Mouse (Mus musculus) left cerebral cortex, postnatal 25 days (tissue): Measurements from ENCODE around the gene Grip1. TPM values are rescaled to one million over a fixed set of nuclear protein-coding genes. Genes with fewer than 3 reads are reported as not detected.
A peak's percentile ranks its signal among the peaks of the same experiment; 100 is the strongest.
"Not testable (repeated sequence)": the region's sequence is repeated elsewhere in the genome, so short reads cannot be mapped to it uniquely, and the experiment has no call there.

Source experiments
- DNase-seq, 2 experiments: peaks; one replicate each; pipeline ENCODE4 v3.0.0; 2022; ENCODE audit warnings: low spot score in 2 of 2, mixed read lengths in 1 of 2
- intact Hi-C: fragments of 180-260 bp; cut with DNase I; formaldehyde crosslinking; loops from one replicate; pipeline ENCODE4 v1.15.1; 2025
- total RNA-seq, 2 experiments: library from RNA; stranded (reverse); gene quantifications; 2 replicates each; pipeline ENCODE4 v1.2.3; 2021

Grip1 gene
- total RNA-seq, 2 experiments from 2014 or later = 19.6 to 20.5 TPM

DNA sequence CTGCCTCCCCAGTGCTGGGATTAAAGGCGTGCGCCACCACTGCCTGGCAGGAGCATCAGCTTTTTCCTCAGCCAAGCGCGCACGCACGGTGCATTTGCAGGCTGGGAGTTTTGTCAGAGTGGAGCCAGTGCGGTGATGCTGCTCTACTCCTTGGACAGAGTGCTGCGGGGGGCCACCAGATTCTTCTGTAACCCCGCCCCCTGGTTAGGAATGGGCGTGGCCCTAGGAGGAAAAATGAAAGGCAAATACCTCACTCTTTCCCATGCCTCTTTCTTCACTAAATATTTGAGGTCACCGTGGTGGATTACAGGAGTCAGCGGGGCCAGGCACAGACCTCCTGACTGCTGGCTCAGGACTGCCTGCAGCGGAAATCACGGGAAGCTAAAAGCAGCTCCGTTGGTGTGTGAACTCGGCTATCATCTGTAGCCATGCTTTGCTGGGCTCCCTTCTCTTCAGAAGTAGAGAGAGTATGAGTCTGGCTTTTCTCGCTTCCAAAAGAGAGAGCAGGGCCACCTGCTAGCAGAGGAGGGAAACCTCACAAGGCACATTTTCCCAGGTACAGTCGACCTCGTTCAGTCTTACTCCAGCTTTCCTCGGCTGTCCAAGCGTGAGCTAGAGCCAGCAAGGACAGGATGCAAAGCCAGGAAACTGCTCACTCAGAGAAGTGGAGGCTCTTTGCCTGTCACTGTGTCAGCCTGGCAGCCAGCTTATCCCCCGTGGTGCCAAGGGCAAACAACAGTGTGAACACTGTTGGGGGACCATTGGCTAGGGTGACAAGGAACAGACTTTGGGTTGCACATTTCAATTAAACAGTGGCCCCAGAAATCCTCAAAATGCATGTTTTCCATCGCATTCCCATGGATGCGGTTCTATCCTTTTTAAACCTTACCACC, 607.9 kb downstream of the Grip1 start:
- intact Hi-C loops = loop anchor here (5.0 kb wide), 1 partner anchor 174 kb away; no protein-coding TSS in a partner anchor
- no peak for DNase-seq

DNA sequence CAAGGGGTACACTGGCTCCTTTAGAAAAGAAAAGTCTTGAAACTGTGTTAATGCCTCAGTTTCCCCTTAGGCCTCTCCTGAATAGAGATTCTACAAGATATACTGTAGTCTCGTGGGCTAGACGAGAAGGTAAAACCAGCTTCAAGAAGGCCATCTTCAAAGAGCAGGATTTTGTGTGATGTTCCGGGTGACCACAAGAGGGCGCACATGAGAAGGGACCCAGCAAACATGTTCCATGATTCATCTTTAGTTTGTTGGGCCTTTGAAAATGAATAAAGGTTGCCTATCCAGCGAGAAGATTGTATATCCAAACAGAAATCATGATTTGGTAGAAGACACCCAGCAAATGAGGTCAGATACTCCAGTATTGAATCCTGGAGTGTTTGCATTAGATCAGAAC, 610.8 kb downstream of the Grip1 start:
- DNase-seq = peak; percentile 35 to 56
- intact Hi-C loops = loop anchor here (5.0 kb wide), 1 partner anchor 177 kb away; no protein-coding TSS in a partner anchor

DNA sequence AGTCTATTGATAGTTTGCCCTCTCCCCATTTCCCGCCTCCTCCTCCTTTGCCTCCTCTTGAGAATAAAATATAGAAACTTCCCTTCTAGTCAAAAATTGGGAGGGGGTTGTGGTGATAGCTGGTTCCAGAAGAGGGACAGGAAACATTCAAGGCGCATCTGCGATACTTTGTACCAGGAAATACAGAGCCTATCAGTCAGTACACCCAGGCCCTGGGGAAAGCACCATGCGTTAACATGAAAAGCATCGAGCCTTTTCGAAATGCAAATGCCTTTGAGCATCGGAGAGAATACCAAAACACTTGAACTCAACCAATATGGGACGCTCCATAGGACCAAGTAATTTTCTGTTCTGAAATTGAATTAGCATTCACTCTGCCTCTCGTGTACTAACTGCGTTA, 612.7 kb downstream of the Grip1 start:
- no peak for DNase-seq
- intact Hi-C loops = no loop called here

DNA sequence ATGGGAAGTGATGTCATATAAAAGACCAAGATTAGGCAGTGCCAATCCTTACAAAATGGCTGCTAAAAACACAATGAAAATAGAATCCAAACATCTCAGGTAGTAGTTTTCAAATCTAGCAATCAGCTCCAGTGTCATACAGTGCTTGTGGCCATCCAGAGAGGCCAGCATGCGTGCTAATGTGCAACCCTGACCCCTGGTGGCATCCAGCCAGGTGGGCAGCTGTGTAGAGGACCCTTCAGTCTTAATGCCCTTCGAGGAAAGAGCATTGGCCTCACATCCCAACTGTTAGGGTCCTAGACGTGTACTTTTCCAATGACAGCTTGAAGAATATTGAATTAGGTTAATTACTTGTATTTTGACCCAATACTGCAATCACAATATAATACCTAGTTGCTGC, 624.2 kb downstream of the Grip1 start:
- DNase-seq = no peak
- intact Hi-C loops = no loop called here

DNA sequence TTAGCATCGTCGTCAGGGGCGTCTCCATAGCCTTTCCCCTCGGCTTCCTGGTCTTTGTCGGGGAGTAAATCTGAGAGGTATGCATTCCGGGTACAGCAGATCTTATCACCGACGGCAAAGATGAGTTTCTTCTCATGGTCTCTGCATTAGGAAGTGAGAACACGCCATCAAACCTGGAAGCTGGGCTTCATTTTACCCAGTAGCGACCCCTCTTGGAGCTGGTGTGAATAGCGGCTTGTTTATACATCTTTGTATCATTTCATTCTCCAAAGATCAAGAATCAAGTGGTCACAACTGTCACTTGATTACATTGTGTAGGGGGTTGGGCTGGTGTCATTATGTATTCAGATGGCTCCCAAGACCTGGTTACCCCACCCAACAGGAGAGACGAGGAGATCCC, 638.9 kb downstream of the Grip1 start:
- intact Hi-C loops = no loop called here

DNA sequence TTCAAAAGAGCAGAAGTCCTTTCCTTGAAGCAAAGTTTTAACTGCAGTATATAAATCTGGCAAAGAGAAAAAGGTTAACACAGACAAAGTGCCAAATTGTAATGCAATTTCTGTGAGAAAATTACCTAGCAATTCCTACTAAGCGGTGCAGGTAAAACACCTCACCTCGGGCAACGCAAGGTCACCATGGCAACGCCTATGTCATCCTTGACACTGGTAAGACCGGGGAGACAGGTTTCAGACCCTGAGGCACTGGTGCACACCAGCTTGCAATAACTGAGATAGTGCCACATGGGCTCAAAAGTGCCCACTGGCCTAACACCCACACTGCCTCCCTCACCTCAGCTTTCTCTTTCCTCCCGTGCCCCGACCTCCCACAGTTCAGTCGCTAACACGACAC, 641.5 kb downstream of the Grip1 start:
- intact Hi-C loops = no loop called here
- DNase-seq = no peak

More for the DNA sequence above, 638.9 kb downstream of the Grip1 start:
- no peak for DNase-seq

DNA sequence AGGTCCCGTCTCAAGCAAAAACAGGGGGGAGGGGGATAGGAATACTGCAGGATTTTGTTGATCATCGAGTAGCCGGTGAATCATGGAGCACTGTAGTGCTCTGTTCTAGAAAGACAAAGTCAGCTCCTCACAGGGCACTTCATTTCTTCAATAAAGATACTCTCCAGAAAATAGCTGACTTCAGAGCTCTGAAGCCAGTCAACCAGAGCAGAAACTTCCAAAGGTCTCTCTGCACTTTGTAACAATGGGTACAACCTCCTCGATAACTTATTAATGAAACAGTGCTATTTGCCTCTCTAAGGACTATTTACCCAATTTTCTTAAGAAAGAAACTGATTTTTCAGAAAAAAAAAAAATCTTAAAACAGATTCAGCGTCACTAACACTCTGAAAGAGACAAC, 642.1 kb downstream of the Grip1 start:
- intact Hi-C loops = no loop called here
- no peak for DNase-seq

DNA sequence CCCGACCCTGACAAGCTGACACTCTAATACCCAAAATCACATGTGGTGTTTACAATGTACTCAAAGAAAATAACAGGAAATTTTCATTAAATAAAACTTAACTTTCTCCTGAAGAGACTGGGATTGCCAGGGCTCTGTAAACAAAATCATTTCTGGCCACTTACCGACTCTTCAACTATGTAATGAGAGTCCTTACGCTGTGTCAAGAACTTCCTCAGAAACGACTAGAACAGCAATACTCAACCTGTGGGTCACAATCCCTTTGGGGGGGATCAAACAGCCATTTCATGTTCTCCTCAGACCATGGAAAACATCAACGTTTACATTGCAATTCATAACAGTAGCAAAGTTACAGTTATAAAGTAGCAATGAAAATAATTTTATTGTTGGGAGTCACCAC, 643.9 kb downstream of the Grip1 start:
- intact Hi-C loops = no loop called here
- DNase-seq = no peak

DNA sequence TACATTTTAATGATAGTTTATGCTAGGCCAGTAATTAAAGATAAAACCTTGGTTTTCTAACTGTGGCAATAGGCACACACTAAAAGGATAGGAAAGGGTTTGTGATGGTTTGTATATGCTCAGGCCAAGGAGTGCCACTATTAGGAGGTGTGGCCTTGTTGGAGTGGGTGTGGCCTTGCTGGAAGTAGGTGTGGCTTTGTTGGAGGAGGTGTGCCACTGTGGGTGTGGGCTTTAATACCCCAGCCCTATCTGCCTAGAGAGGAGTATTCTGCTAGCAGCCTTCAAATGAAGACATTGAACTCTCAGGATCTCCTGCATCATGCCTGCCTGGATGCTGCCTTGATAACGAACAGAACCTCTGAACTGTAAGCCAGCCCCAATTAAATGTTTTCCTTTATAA, 647.2 kb downstream of the Grip1 start:
- DNase-seq = no peak
- intact Hi-C loops = no loop called here

DNA sequence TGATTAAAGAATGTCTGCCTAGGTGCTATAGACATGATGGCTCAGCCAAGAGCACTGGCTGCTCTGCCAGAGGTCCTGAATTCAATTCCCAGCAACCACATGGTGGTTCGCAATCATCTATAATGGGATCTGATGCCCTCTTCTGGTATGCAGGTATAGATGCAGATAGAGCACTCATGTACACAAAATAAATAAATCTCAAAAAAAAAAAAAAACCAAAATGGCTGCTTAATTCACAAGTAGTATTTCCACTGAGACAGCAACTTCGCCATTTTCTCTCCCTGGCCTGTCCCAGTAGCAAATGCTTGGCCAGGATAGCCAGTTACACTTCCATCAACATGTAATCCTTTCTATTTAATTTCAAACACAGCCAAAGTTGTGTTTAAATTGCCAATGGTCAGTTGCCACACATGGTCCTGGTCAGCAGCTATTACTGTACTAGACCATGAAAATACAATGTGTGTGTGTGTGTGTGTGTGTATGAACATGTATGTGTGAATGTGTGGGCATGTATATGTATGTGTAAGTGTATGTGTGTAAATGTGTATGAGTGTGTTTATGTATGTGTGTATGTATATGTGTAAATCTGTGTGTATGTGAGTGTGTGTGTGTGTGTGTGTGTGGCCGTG, 658.2 kb downstream of the Grip1 start:
- no peak for DNase-seq
- intact Hi-C loops = no loop called here

DNA sequence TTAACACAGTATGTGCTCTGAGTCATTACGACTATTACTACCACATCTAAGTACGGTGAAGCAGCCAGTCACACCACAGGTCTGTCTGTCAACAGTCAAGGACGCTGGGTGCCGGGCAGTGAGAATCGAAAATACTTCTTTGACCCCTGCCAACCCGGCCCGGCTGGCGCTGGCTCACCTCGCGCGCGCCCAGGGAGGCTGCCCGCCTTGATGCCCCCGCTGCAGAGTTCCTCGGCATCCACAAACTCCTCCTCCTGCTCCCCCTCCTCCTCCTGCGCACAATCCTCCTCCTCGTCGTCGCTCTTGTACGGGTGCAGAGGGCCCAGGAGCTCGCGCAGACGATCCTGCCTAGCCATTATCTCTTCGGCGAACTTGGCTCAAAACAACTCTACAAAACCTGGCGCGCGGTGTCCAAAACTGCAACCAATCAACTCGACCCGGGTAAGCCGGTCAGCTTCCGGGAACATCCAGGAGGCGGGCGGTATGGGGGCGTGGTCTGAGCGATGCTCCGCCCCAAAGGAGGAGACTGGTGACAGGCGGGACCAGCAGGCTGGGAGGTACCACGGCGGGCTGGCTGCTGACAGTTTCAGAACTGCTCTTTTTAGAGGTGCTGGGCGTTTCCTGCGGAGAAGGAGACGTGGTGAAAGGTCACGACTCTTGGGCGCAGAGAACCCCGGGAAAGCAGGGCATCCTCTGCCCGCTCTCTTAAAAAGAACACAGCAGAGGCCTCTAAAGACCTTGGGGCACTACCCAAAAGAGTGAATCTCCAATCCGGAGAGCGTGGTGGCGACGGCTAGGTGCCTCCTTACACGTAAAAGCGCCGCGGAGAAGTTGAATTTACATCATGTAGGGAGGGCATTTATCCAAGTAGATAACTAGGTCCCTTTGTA, 659.1 kb downstream of the Grip1 start, which contains the start of gene Helb:
Helb (minus strand) TSS at position 481 of the 890 bp plus-strand sequence.
- peak; percentile 92 to 96 for DNase-seq
- intact Hi-C loops = no loop called here

DNA sequence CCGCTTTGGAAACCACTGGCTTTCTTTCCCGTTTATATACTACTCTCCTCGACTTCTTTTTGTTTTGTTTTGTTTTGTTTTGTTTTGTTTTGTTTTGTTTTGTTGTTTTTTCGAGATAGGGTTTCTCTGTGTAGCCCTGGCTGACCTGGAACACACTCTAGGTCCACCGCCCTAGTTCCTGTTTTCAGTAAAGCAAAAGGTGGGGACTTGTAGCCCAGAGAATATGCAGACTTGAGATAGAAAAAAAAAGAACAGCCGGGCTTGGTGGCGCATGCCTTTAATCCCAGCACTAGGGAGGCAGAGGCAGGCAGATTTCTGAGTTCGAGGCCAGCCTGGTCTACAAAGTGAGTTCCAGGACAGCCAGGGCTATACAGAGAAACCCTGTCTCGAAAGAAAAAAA, 659.9 kb downstream of the Grip1 start:
- intact Hi-C loops, DNase-seq: not testable (repeated sequence)

DNA sequence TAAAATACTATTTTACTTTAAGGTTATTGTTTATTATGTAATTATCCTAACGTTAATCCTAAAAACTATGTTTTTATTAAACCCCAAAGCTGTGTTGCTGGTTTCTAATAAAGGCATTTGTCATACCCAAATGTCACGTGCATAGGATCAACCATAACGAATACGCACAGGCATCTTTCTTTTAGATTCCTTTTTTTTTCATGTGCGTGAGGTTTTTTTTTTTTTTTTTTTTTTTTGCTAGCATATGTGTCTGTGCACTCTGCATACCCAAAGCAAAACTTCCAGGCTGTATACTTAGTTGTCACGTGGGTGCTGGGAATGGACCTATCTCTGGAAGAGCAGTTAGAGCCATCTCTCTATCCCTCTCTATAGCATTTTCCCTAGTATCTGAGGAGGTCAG, 660.4 kb downstream of the Grip1 start:
- intact Hi-C loops = no loop called here
- no peak for DNase-seq

DNA sequence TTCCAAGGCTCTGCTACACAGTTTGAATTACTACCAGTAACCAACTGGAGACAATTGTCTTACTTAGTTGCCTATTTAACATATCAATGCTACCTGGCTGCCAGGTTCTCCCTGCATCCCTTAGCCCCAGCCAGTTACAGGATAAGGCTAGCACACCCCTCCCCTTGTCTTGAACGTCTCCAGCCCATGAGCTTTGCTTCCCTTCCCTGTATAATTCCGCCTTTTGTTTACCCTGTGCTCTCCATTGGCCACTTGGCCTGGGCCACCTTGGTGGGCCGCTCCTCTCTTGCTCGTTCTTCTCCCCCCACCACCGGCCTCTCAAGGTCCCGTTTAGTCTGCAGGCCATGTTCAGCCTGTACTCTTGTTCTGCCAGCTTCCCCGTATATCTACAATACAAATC, 660.9 kb downstream of the Grip1 start:
- DNase-seq = no peak
- intact Hi-C loops = no loop called here

DNA sequence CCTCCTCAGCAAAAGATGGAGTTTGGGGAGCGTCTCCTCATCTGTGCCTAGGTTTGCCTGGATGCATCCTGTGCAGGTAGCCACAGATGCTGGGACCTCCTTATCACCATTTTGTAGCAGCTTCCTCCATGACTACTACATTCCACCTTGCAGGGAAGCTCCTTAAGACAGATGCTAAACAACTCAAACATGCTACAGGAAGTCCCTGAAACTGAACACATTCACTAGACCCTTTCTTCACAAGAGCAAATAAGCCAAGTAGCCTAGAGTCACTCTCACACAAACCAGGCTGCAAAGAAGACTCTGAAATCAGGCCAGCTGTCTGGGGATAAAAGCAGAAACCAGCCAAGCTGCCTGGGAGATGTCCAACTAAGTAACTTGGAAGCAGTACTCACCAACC, 661.6 kb downstream of the Grip1 start:
- DNase-seq = no peak
- intact Hi-C loops = no loop called here

DNA sequence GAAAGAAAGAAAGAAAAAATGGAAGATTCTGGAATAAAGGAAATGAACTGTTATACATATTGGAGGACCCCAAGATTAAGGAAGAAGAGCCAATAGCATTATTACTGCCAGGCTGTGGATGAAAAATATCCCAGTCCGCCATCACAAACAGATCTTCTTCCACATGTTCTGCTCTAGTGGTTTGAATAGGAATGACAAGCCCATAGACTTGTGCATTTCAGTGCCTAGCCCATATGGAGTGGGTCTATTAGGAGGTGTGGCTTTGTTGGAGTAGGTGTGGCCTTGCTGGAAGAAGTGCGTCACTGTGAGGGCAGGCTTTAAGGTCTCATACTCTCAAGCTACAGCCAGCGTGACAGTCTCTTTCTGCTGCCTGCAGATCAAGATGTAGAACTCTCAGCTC, 670.1 kb downstream of the Grip1 start:
- no peak for DNase-seq
- intact Hi-C loops = loop anchor here (2.0 kb wide), 1 partner anchor 321 kb away; no protein-coding TSS in a partner anchor

DNA sequence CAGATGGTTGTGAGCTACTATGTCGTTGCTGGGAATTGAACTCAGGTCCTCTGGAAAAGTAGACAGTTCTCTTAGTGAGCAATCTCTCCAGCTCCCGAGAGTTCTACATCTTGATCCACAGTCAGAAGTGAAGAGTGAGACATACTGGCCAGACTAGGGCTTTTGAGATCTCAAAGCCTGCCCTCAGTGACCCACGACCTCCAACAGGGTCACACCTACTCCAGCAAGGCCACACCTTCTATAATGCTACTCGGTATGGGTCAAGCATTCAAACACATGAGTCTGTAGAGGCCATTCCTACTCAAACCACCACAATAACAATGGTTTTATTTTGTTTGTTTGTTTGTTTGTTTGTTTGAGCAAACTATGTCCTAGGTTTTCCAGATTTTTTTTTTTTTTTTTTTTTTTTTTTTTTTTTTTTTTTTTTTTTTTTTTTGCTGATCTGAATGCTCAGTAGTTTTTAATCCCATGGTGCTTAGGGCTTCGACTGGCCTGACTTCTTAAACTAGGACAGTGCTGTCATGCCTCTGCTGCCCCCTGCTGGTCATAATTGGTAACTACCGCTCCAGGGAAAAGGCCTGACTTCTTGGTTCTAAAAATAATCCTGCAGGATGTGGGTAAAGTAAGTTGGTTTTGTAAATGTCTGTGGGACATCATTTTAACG, 671.3 kb downstream of the Grip1 start:
- peak; percentile 80 to 91 for DNase-seq
- intact Hi-C loops = loop anchor here (1.0 to 5.0 kb wide), 3 partner anchors 238 to 479 kb away; no protein-coding TSS in a partner anchor

DNA sequence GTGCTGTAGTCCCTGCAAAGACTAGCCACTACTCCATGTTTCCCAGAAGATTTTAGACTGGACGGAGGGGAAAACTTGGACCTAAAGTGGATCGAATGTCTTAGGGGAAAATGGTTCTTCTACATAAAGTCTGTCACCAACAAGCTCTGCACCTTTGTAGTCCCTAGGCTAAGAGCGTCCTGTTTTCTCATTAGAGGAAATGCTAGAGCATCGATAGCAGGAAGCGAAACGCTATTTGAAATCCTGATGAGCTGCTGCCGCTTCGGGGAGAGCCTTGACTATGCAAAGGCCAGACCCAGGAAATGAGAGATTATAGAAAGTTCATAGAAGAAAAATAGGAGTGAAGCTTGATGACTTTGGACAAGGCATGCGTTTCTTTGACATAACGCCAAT, 671.8 kb downstream of the Grip1 start:
- DNase-seq = no peak
- intact Hi-C loops = loop anchor here (1.0 to 5.0 kb wide), 3 partner anchors 238 to 479 kb away; no protein-coding TSS in a partner anchor

DNA sequence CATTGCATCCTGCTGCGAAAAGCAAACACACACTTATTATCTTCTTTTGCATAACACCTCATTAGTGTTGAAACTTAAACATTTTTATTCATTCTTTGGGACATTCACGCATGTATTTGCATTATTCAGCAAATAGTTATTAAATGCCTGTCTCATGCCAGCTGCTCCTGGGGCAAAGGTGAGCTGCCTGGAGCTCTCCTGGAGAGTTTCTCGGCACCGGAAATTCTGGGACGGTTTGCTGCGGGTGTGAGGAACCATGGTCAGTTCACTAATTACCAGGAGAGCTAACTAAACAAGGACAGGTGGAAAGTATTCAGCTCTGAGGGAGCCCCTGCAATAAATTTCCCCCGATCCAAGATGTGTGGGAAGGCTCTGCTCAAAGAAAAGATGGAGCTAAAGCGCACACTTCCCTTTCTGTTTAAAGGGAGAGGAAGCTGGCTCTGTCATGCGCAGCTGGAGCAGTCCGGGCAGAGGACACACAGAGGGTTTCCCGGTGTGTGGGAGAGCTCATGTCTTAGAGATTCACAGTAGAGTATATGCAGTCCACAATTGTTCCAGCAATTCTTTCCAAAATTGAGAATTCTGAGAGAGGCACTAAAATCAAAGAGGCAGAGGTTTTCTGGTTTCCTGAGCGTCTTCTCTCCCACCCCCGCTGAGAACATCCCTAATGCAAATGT, 675.1 kb downstream of the Grip1 start:
- DNase-seq = peak in 1 of 2 experiments; percentile 13
- intact Hi-C loops = loop anchor here (5.0 kb wide), 1 partner anchor 241 kb away; no protein-coding TSS in a partner anchor
